Mouse (Mus musculus): ENCODE data around the gene Rps6kb1.

Gene Rps6kb1

DNA sequence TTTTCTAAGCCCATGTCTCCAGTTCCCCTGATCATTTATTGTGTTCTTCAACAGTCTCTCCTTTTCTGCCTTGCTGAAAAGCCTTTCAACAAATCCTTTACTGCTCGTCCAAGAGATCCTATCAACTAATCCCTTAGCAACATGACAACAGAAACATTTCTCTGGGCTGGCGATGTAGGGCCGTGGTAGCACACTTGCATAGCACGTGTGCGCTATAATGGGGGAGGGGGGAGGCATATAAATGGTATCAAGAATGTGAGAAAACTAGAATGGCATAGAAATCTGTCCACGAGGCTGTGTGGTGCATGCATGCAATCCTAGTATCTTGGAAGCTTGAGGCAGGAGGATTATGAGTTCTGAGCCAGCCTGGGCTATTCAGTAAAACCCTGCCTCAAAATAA lies 72.8 kb downstream of the Rps6kb1 start:
- no peak for DNase-seq (ENCODE audit: low spot score in 2 of 2)

DNA sequence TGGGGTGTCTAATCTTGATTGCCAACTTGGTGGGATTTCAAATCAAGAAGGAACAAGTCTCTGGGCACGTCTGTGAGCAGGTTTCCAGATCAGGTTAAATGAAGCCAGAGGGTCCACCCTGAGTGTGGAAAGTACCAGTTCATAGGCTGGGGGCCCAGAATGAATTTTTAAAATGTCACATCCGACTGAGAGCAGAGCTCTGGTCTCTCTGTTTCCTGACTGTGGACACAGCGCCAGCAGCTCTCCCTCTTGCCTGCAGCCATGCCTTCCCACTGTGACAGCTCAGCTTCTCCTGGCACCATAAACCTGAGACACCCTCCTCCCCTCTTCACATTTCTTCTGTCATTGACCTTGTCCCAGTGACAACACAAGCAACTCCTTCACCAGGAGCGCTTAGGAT lies 75.6 kb downstream of the Rps6kb1 start:
- DNase-seq (ENCODE audit: low spot score in 2 of 2): no peak

DNA sequence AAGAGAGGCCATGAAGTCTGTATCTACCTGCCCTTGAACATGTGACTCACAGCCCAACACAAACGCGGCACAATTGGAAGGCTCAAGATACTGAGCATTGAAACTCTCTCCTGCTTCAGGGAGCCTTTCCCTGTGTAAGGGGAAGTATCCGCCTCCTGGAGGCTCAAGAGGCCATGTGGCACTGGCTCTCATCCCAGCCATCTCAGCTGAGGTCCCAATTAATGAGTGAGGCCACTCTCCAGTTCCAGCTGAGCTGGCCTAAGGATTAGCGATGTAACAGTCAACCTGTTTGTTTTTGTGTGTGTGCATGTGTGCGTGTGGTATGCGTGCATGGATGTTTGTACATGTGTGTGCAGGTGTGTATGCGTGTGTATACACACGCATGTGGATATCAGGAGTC lies 76.3 kb downstream of the Rps6kb1 start:
- DNase-seq (ENCODE audit: low spot score in 2 of 2): no peak

DNA sequence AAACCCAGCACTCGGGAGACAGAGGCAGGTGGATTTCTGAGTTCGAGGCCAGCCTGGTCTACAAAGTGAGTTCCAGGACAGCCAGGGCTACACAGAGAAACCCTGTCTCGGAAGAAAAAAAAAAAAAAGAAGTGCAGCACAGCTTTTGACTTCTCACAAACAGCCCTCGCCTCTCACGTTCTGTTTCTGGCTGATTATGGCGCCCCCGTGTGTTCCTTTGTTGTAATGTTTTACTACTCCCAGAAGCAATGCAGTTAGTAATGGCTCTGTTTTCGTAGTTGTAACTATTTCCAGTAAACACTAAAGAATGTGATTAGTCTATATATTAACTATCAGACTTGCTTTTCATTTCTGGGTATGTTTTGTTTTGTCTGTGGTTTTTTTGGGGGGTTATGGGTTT lies 80.3 kb downstream of the Rps6kb1 start:
- peak; percentile 37 to 67 for DNase-seq (ENCODE audit: low spot score in 2 of 2)

DNA sequence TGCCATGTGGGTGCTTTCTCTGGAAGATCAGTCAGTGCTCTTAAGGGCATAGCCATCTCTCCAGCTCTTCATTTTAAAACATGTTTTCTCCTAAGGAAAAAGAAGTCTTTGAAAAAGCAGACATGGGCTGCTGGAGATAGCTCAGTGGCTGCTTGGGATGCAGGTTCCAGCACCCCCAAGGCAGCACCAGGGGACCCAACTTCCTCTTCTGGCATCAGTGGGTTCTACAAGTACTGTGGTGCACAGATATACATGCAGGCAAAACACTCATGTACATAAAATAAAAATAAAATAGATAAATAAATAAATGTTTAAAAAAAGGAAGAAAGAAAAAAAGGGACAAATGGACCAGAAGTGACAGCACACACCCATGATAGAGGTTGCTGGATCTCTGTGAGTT lies 82.0 kb downstream of the Rps6kb1 start:
- DNase-seq (ENCODE audit: low spot score in 2 of 2): no peak

DNA sequence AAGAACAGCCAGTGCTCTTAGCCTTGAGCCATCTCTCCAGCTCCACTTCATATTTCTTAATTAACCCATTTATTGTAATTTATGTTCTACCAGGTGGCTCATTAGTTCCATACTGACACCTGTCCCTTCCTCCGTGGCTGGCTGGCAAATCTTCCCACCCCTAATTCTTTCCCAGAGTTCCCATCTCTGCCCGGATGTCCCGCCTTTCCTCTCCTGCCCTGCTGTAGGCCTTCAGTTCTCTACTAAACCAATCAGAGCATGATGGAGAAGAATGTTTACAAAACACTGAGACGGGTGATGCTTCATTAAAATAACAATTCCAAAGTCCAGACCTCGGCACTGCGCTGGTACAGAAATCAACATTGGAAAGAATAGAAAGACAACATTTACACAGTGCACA lies 85.7 kb downstream of the Rps6kb1 start:
- DNase-seq (ENCODE audit: low spot score in 2 of 2): no peak

DNA sequence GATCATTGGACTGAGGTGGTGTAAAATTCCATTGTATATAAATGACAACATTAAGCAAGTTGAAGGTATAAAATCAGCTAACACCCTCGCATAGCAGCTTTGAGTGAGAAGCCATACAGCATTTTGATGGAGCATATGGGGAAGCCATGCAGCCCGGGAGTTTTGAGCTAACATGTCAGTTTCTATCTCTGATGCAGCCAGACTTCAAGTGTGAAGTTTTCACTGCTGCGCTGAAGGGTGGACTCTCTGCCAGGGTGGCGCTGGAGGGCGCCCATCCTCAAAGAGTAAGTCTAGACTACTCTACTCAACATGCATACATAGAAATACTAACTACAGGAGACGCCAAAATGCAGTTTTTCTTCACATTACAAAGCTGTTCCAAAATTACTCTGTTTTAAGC lies 87.1 kb downstream of the Rps6kb1 start:
- DNase-seq (ENCODE audit: low spot score in 2 of 2): no peak

DNA sequence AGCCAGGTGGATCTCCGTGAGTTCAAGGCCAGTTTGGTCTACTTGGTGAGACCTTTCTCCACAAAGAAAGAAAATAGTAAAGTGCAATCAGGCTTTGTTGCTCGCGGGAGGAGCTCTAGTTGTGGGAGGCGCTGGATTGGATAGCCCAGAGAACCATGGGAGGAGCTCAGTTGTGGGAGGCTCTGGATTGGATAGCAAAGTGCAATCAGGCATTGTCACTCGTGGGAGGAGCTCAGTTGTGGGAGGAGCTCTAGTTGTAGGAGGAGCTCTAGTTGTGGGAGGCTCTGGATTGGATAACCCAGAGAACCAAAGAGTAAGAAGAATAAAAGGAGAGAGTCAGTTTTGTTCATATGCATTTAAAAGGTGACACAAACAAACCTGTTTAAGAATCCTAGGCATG lies 90.6 kb downstream of the Rps6kb1 start:
- DNase-seq (ENCODE audit: low spot score in 2 of 2): no peak
